Mouse (Mus musculus) hindbrain, embryonic 16.5 days (tissue): ENCODE measurements around the gene Msx2. TPM values are rescaled to one million over a fixed set of nuclear protein-coding genes. Genes with fewer than 3 reads are reported as not detected.
A peak's percentile ranks its signal among the peaks of the same experiment; 100 is the strongest.

Experiments used
- ATAC-seq: fragments of 200-750 bp; cut with Nextera tagmentation; 2 replicates; pipeline ENCODE4 v1.8.0; 2017; ENCODE audit warnings: moderate TSS enrichment, moderate library complexity
- H3K27ac ChIP-seq: fragments of 300-500 bp; sonication (generic); 2 replicates; pipeline ENCODE4 v1.5.1; 2014; ENCODE audit warnings: low read depth, mild to moderate bottlenecking, control low read depth, low read length, moderate library complexity
- H3K27me3 ChIP-seq: fragments of 300-500 bp; sonication (generic); replicated peaks from 2 replicates; pipeline ENCODE4 v1.6.1; 2014; ENCODE audit warnings: low read length; ENCODE audit not compliant: control insufficient read depth, insufficient read depth
- H3K36me3 ChIP-seq: fragments of 300-500 bp; sonication (generic); 2 replicates; pipeline ENCODE4 v1.6.1; 2014; ENCODE audit warnings: mild to moderate bottlenecking, low read length, moderate library complexity, mixed read lengths; ENCODE audit not compliant: control insufficient read depth, insufficient read depth
- H3K4me1 ChIP-seq: fragments of 300-500 bp; sonication (generic); 2 replicates; pipeline ENCODE4 v1.6.1; 2014; ENCODE audit warnings: low read depth, low read length; ENCODE audit not compliant: control insufficient read depth, insufficient read depth
- H3K4me2 ChIP-seq: fragments of 300-500 bp; sonication (generic); 2 replicates; pipeline ENCODE4 v1.6.1; 2014; ENCODE audit warnings: mild to moderate bottlenecking, low read length, control low read depth, moderate library complexity
- H3K4me3 ChIP-seq: fragments of 300-500 bp; sonication (generic); 2 replicates; pipeline ENCODE4 v1.5.1; 2014; ENCODE audit warnings: mild to moderate bottlenecking, low read length, control low read depth, moderate library complexity
- H3K9ac ChIP-seq: fragments of 300-500 bp; sonication (generic); 2 replicates; pipeline ENCODE4 v1.6.1; 2014; ENCODE audit warnings: low read depth, mild to moderate bottlenecking, control low read depth, low read length, moderate library complexity
- H3K9me3 ChIP-seq: fragments of 300-500 bp; sonication (generic); 2 replicates; pipeline ENCODE4 v1.6.1; 2014; ENCODE audit warnings: mild to moderate bottlenecking, low read length, moderate library complexity; ENCODE audit not compliant: control insufficient read depth
- whole genome bisulfite sequencing: fragments of 180-500 bp; shearing (Covaris S2); extraction: QIAGEN DNeasy Blood & Tissue Kit; methylation state at CpG from one replicate; pipeline ENCODE4 v1.1.7; 2014; 5-methylcytosine and 5-hydroxymethylcytosine counted together
- polyA plus RNA-seq: library from polyadenylated mRNA; unstranded; fragments of >200 nt; fragmentation: Nextera tagmentation; extraction: Ambion mirVana; gene quantifications from 2 replicates; pipeline ENCODE4 v1.2.1, GENCODE M21; 2015

Msx2 gene
- polyA plus RNA-seq, 1 experiment from 2014 or later, result 2.4 TPM

GRCm38 (mm10) chr13:53469756-53470155 lies 3.1 kb downstream of the Msx2 start:
- ATAC-seq, result no peak
- peaks cover 10% of the 10 kb centered on the region for H3K4me1 ChIP-seq
- H3K9ac ChIP-seq, result no peak overlapping the region
- H3K27me3 ChIP-seq, result peaks cover 50% of the 10 kb centered on the region
- H3K9me3 ChIP-seq, result no peaks in the 10 kb centered on the region
- whole genome bisulfite sequencing, result 24% methylated on average over 5 of the region's 5 CpGs
- no peak overlapping the region for H3K4me2 ChIP-seq
- no peak overlapping the region for H3K4me3 ChIP-seq
- H3K27ac ChIP-seq, result no peak overlapping the region
- no peaks in the 10 kb centered on the region for H3K36me3 ChIP-seq

GRCm38 (mm10) chr13:53468171-53468570 lies 4.7 kb downstream of the Msx2 start:
- peak overlapping the region; percentile 16; the same call in 1 of the 2 replicates for H3K4me2 ChIP-seq
- 21% methylated on average over 14 of the region's 14 CpGs for WGBS
- H3K27ac ChIP-seq, result no peak overlapping the region
- H3K36me3 ChIP-seq, result no peaks in the 10 kb centered on the region
- peaks cover 44% of the 10 kb centered on the region for H3K27me3 ChIP-seq
- peaks cover 10% of the 10 kb centered on the region for H3K4me1 ChIP-seq
- no peaks in the 10 kb centered on the region for H3K9me3 ChIP-seq
- no peak overlapping the region for H3K9ac ChIP-seq
- no peak for ATAC-seq
- no peak overlapping the region; the same call in 1 of the 2 replicates for H3K4me3 ChIP-seq

- H3K4me2 ChIP-seq, result peak overlapping the region; percentile 3; the same call in 1 of the 2 replicates
- no peaks in the 10 kb centered on the region for H3K36me3 ChIP-seq
- ATAC-seq, result no peak
- H3K27ac ChIP-seq, result no peak overlapping the region
- no peaks in the 10 kb centered on the region for H3K9me3 ChIP-seq
- H3K27me3 ChIP-seq, result peaks cover 42% of the 10 kb centered on the region
- H3K9ac ChIP-seq, result no peak overlapping the region
- H3K4me1 ChIP-seq, result peaks cover 12% of the 10 kb centered on the region
- WGBS, result 5% methylated on average over 18 of the region's 18 CpGs
- H3K4me3 ChIP-seq, result no peak overlapping the region
Observed at GRCm38 (mm10) chr13:53466189-53466866, 6.5 kb downstream of the Msx2 start.

GRCm38 (mm10) chr13:53465191-53465820 lies 7.6 kb downstream of the Msx2 start:
- peak overlapping the region; percentile 6; the same call in 1 of the 2 replicates for H3K4me3 ChIP-seq
- H3K9ac ChIP-seq, result no peak overlapping the region
- H3K36me3 ChIP-seq, result no peaks in the 10 kb centered on the region
- peak overlapping the region; percentile 38 for H3K4me2 ChIP-seq
- WGBS, result 3% methylated on average over 26 of the region's 26 CpGs
- ATAC-seq, result no peak
- peaks cover 12% of the 10 kb centered on the region for H3K4me1 ChIP-seq
- H3K27me3 ChIP-seq, result peaks cover 42% of the 10 kb centered on the region
- no peaks in the 10 kb centered on the region for H3K9me3 ChIP-seq
- no peak overlapping the region for H3K27ac ChIP-seq

GRCm38 (mm10) chr13:53464441-53465001 lies 8.4 kb downstream of the Msx2 start:
- no peaks in the 10 kb centered on the region for H3K9me3 ChIP-seq
- H3K9ac ChIP-seq, result no peak overlapping the region
- H3K27me3 ChIP-seq, result peaks cover 38% of the 10 kb centered on the region
- 2% methylated on average over 21 of the region's 21 CpGs for WGBS
- ATAC-seq, result no peak
- H3K27ac ChIP-seq, result no peak overlapping the region
- H3K4me3 ChIP-seq, result peak overlapping the region; percentile 4; the same call in 1 of the 2 replicates
- peaks cover 12% of the 10 kb centered on the region for H3K4me1 ChIP-seq
- H3K4me2 ChIP-seq, result peak overlapping the region; percentile 24; the same call in 1 of the 2 replicates
- no peaks in the 10 kb centered on the region for H3K36me3 ChIP-seq

- Histone ChIP-seq H3K4me2 (peak overlapping the region; percentile 24; the same call in 1 of the 2 replicates), H3K9ac (no peak overlapping the region), H3K27ac (no peak overlapping the region), H3K4me1 (peaks cover 12% of the 10 kb centered on the region), H3K27me3 (peaks cover 37% of the 10 kb centered on the region), H3K36me3 (no peaks in the 10 kb centered on the region), H3K4me3 (no peak overlapping the region), H3K9me3 (no peaks in the 10 kb centered on the region)
- no peak for ATAC-seq
- WGBS, result 11% methylated on average over 10 of the region's 10 CpGs
Observed at GRCm38 (mm10) chr13:53463946-53464345, 8.9 kb downstream of the Msx2 start.

GRCm38 (mm10) chr13:53463037-53463436 lies 9.8 kb downstream of the Msx2 start:
- H3K27ac ChIP-seq, result no peak overlapping the region

GRCm38 (mm10) chr13:53462649-53462970 lies 10.3 kb downstream of the Msx2 start:
- H3K4me3 ChIP-seq, result peak overlapping the region; percentile 43
- H3K27ac ChIP-seq, result no peak overlapping the region
- H3K9me3 ChIP-seq, result no peaks in the 10 kb centered on the region
- 1% methylated on average over 15 of the region's 15 CpGs for WGBS
- peak; percentile 40; the same call in 1 of the 2 replicates for ATAC-seq
- peak overlapping the region; percentile 46 for H3K9ac ChIP-seq
- H3K4me2 ChIP-seq, result peak overlapping the region; percentile 76
- H3K27me3 ChIP-seq, result peaks cover 34% of the 10 kb centered on the region
- no peaks in the 10 kb centered on the region for H3K36me3 ChIP-seq
- peaks cover 12% of the 10 kb centered on the region for H3K4me1 ChIP-seq

More at GRCm38 (mm10) chr13:53463037-53463436, 9.8 kb downstream of the Msx2 start:
- H3K4me3 ChIP-seq, result no peak overlapping the region
- H3K4me1 ChIP-seq, result peaks cover 12% of the 10 kb centered on the region
- H3K36me3 ChIP-seq, result no peaks in the 10 kb centered on the region
- H3K9ac ChIP-seq, result no peak overlapping the region
- H3K4me2 ChIP-seq, result peak overlapping the region; percentile 76; the same call in 1 of the 2 replicates
- no peaks in the 10 kb centered on the region for H3K9me3 ChIP-seq
- ATAC-seq, result 0 out of 2 replicates have a peak, but pooled peaks have one; percentile 36
- H3K27me3 ChIP-seq, result peaks cover 34% of the 10 kb centered on the region
- WGBS, result 3% methylated on average over 7 of the region's 7 CpGs
